8 mouse cellular contexts compared by ENCODE assay signal in the genomic region with DNA sequence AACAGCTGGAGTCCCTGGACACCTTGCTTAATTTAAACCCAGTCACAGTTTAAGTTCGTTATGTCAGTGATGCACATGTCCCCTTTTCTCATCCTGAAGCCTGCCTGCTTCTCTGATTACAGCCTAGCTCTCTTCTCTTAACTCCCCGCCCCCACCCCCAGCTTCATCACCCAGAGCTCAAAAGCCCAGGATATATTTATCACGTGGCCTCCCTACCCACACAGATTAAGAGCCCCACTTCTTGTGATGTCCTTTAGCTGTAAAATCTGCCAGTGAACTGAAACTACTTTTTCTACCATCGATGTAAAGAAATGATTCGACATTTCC. TPM values are rescaled to one million over a fixed set of nuclear protein-coding genes. Genes with fewer than 3 reads are reported as not detected.
DNase-seq lines count a peak whose midpoint lies in the region; ATAC-seq and TF ChIP-seq lines count a peak whose summit lies in the region.

No protein-coding gene starts in this region.

- DNase-seq in cerebellum, adult 2 months = no peak
- no peak for DNase-seq in cerebellum, postnatal 36 days
- peak in 1 of 2 experiments; percentile 3 for DNase-seq in spleen, adult 2 months (ENCODE audit: low read depth in 1 of 2, low spot score in 2 of 2)
- DNase-seq in spleen, postnatal 36 days (ENCODE audit: low spot score in 2 of 2) = no peak
- no peak for DNase-seq in Muller cell, postnatal 12 days (ENCODE audit: inconsistent ontology term)
- no peak for DNase-seq in urinary bladder, adult 2 months (ENCODE audit: low spot score)

- TF ChIP-seq POLR2A in cerebellum, adult 2 months (IDR thresholded peaks at IDR 0.05; ENCODE audit: borderline replicate concordance, insufficient read depth, low read length) = no peak
- TF ChIP-seq POLR2A in spleen, adult 2 months (IDR thresholded peaks at IDR 0.05; ENCODE audit: low read depth, low read length) = no peak

- no peaks in the 10 kb centered on the region for H3K27me3 ChIP-seq in cerebellum, adult 2 months (ENCODE audit: control insufficient read depth, insufficient read depth, low read length)
- no peaks in the 10 kb centered on the region for H3K27me3 ChIP-seq in spleen, adult 2 months (ENCODE audit: control insufficient read depth, insufficient read depth, low read length)
- H3K27me3 ChIP-seq in intestine, postnatal 0 days (replicated peaks; ENCODE audit: control insufficient read depth, insufficient read depth, low read length) = no peaks in the 10 kb centered on the region
- H3K27me3 ChIP-seq in neural tube, embryonic 14.5 days (ENCODE audit: control insufficient read depth, insufficient read depth, low read length) = no peaks in the 10 kb centered on the region

- H3K36me3 ChIP-seq in spleen, adult 2 months (ENCODE audit: control insufficient read depth, insufficient read depth, low read length) = no peaks in the 10 kb centered on the region
- no peaks in the 10 kb centered on the region for H3K36me3 ChIP-seq in intestine, postnatal 0 days (ENCODE audit: control insufficient read depth, insufficient read depth)
- H3K36me3 ChIP-seq in neural tube, embryonic 14.5 days (ENCODE audit: control insufficient read depth, insufficient read depth, low read length) = no peaks in the 10 kb centered on the region

- peak overlapping the region; percentile 60; the same call in 1 of the 2 replicates for H3K27ac ChIP-seq in cerebellum, adult 2 months (ENCODE audit: insufficient read depth, low read length)
- H3K27ac ChIP-seq in spleen, adult 2 months (ENCODE audit: insufficient read depth, low read length) = peak overlapping the region; percentile 70; the same call in 1 of the 2 replicates
- peak overlapping the region; percentile 41 for H3K27ac ChIP-seq in intestine, postnatal 0 days (ENCODE audit: low read depth, low read length)
- H3K27ac ChIP-seq in neural tube, embryonic 14.5 days (ENCODE audit: low read depth, low read length) = peak overlapping the region; percentile 85

- no peak for ATAC-seq in intestine, postnatal 0 days
- ATAC-seq in neural tube, embryonic 14.5 days (ENCODE audit: low read depth) = no peak

- H3K4me1 ChIP-seq in cerebellum, adult 2 months (ENCODE audit: control insufficient read depth, insufficient read depth, low read length) = no peaks in the 10 kb centered on the region; the same call in none of the 2 replicates
- H3K4me1 ChIP-seq in spleen, adult 2 months (ENCODE audit: control insufficient read depth, insufficient read depth, insufficient read length) = peaks cover 6% of the 10 kb centered on the region
- H3K4me1 ChIP-seq in intestine, postnatal 0 days (replicated peaks; ENCODE audit: control insufficient read depth, insufficient read depth, low read length) = no peaks in the 10 kb centered on the region
- peaks cover 5% of the 10 kb centered on the region; the same call in 1 of the 2 replicates for H3K4me1 ChIP-seq in neural tube, embryonic 14.5 days (ENCODE audit: control insufficient read depth, insufficient read depth, low read length)

- no peaks in the 10 kb centered on the region for H3K9me3 ChIP-seq in intestine, postnatal 0 days (ENCODE audit: control insufficient read depth)
- no peaks in the 10 kb centered on the region for H3K9me3 ChIP-seq in neural tube, embryonic 14.5 days (ENCODE audit: control insufficient read depth, low read length)

- H3K9ac ChIP-seq in intestine, postnatal 0 days (ENCODE audit: low read depth, low read length) = peak overlapping the region; percentile 53
- H3K9ac ChIP-seq in neural tube, embryonic 14.5 days (replicated peaks; ENCODE audit: low read depth, low read length) = peak overlapping the region; percentile 47

- peak overlapping the region; percentile 71 for H3K4me3 ChIP-seq in cerebellum, adult 2 months (replicated peaks; ENCODE audit: insufficient read depth, low read depth, low read length)
- peak overlapping the region; percentile 67 for H3K4me3 ChIP-seq in spleen, adult 2 months (ENCODE audit: extremely low read depth, insufficient read depth, insufficient read length)
- peak overlapping the region; percentile 50 for H3K4me3 ChIP-seq in intestine, postnatal 0 days (ENCODE audit: low read depth, low read length)
- H3K4me3 ChIP-seq in neural tube, embryonic 14.5 days (ENCODE audit: low read depth, low read length) = peak overlapping the region; percentile 41

- no peak for TF ChIP-seq CTCF in cerebellum, adult 2 months (IDR thresholded peaks at IDR 0.05; ENCODE audit: borderline replicate concordance, insufficient read depth, low read depth, low read length)
- TF ChIP-seq CTCF in spleen, adult 2 months (IDR thresholded peaks at IDR 0.05; ENCODE audit: extremely low read depth, insufficient read depth, insufficient read length, insufficient replicate concordance) = no peak
- no peak for TF ChIP-seq CTCF in intestine, postnatal 0 days (IDR thresholded peaks at IDR 0.05; ENCODE audit: low read depth)

- WGBS in cerebellum, adult 2 months = 26% methylated on average over 5 of the region's 5 CpGs
- WGBS in spleen, adult 2 months = 12% methylated on average over 5 of the region's 5 CpGs
- 13% methylated on average over 5 of the region's 5 CpGs for WGBS in intestine, postnatal 0 days
- 22% methylated on average over 5 of the region's 5 CpGs for WGBS in neural tube, embryonic 14.5 days

- H3K4me2 ChIP-seq in intestine, postnatal 0 days (replicated peaks; ENCODE audit: low read depth) = peak overlapping the region; percentile 80
- H3K4me2 ChIP-seq in neural tube, embryonic 14.5 days (ENCODE audit: low read depth, low read length) = peak overlapping the region; percentile 47

RNA-seq across cellular contexts. Expression of gene Pja2, which starts 1.0 kb away (rescaled TPM):
- polyA plus RNA-seq in cerebellum, adult 2 months (2012; rRNA removed) = 150 and 160 TPM in 2 replicates
- 5.0 and 5.8 TPM in 2 replicates for polyA plus RNA-seq in spleen, adult 2 months (2012; rRNA removed)
- 36.0 and 39.3 TPM in 2 replicates for polyA plus RNA-seq in intestine, postnatal 0 days (2015; fragmentation: Nextera tagmentation; extraction: Ambion mirVana)
- polyA plus RNA-seq in neural tube, embryonic 14.5 days (2014; fragmentation: Nextera tagmentation; extraction: Ambion mirVana) = 239 and 243 TPM in 2 replicates
- polyA plus RNA-seq in urinary bladder, adult 2 months (2012; rRNA removed) = 54.5 and 77.3 TPM in 2 replicates
